Mouse (Mus musculus): ENCODE results near the gene Gpr107.

Gene Gpr107

DNA sequence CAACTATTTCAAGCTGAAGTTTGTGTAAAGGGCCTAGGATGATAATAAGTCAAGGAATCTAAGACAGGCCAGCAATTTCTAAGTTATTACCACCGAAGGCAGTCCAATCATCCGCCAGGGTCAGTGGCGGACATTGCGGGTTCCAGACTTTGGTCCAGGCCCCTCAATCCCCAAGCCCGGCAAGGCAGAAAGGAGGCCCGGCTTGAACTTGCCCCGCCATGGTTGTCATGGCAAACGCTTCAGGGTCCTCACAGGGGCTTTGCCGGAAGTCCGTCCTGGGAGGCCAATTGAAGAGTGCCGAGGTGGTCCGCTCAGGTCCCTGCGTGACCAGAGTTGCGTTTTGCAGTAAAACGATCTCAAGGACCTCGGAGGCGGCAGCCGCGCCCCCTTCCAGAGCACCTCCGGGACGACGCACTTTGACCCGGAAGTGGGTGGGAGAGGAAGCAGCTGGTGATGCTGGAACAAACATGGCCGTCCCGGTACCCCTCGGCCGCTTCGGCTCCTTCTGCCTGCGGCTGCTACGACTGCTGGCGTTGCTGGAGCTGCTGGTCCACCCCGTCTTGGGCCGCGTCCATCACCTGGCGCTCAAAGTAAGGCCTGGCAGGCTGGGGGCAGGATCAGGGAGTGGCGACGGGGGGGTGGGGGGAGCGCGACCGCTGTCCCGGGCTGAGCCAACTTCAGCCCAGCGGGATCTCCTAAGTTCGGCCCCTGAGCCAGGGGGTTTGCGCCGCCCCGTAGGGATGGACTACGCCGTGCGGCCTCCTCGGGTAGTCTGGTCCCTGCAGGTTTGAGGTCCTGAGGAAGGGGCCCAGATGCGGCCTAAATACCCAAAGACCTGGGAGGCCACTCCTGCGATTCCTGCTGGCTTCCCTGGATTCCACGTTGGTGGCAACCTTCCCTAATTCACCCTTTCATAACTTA lies at the start of gene Gpr107:
Gpr107 (plus strand) TSS at position 425 of the 921 bp plus-strand sequence.
- DNase-seq (ENCODE audit: low spot score in 2 of 2), result peak; percentile 89 to 92

DNA sequence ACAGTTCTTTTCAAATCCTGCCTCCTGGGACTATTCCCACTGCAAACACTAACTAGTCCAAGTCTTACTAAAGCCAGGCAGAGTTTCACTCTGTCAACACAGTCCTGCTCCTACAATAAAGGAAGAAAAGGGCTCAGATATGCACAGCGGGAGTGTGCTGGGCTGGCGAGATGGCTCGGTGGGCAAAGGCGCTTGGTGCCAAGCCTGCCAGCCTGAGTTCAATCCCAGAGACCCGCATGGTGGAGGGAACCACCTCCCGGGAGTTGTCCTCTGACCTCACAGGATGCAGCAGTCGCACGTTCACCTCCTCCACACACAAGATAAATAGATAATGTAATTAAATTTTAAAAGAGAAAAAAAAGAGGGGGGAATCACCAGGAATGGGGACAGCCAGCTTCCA lies 48.8 kb upstream of the Gpr107 start:
- no peak for DNase-seq (ENCODE audit: low spot score in 2 of 2)

DNA sequence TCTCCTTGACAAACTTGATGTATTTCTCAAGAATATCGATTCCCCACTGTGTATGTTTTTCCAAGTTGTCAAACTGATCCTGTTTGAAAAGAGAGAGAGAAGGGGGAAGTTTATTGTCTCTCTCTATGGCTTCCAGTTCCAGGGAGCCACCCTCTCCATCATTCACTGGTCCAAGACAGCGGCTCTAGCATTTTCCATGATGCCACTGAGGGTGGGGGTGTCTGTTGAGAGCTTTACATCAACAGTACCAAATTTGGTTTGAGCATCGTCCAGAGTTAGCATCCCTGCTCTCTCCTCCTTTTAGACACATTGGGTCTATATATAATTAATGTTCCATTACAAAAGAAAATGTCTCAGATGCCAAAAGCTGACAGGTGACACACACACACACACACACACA lies 46.8 kb upstream of the Gpr107 start:
- no peak for DNase-seq (ENCODE audit: low spot score in 2 of 2)

DNA sequence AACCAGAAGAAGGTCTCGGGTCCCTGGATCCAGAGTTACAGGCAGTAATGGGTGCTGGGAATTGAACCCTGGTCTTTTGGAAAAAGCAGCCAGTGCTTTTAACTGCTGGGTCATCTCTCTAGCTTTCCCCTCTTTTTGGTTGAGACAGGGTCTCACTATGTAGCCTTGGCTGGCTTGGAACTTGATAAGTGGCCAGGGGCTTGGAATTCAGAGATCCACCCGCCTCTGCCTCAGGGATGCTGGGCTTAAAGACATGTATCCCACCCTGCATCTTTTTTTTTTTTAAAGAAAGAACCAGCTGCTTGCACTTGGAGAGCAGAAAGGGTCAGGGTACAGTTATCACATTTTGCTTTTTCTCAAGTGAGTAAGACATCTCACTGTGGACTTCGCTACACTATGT lies 46.1 kb upstream of the Gpr107 start:
- no peak for DNase-seq (ENCODE audit: low spot score in 2 of 2)

DNA sequence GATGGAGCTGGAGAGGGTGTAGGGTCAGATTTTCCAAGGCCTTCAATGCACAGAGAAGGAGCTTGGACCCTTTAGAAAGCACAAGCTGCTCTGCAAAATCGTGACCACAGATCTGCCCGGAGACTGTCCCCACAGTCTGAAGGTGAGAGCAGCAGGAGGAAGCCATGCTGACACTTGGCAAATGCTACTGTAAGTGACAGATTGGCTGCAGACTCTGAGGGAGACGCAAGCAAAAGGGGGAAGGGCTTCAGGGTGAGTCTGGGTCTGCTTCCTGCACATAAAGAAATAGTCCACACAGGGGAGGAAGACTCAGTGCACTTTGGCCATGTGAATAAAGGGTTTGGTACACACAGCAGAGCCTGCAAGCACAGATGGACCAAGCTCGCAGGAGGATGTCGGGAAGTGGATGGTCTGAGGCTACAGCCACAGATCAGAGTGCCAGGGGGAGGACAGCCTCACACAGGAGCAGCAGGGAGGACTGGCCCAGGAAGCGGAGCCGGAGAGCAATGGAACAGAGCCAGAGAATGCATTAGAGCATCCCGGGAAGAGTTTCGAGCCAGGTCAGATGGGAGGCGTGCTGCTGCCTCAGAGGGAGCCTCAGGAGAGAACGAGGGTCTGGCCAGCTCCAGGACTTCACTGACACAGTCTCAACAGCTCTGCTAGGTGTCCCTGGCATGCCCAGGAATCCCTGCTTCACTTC lies 45.3 kb upstream of the Gpr107 start:
- peak in 1 of 2 experiments; percentile 58 for DNase-seq (ENCODE audit: low spot score in 2 of 2)

DNA sequence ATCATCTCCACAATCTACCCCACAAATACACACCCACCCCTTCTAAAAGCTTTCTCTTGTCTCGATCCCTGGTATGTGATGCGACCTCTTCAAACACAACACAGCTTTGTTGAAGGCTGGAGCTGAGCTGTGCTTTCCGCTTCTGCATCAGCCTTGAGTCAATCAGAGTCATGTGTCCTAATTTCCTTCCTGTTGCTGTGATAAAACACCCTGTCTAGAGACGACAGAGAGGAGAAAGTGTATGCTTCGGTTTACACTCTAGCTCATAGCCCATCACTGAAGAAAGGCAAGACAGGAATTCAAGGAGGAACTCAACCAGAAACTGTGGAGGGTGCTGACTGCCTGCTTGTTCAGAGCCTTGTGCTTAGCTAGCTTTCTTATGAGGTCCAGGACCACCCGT lies 43.9 kb upstream of the Gpr107 start:
- DNase-seq (ENCODE audit: low spot score in 2 of 2), result no peak

DNA sequence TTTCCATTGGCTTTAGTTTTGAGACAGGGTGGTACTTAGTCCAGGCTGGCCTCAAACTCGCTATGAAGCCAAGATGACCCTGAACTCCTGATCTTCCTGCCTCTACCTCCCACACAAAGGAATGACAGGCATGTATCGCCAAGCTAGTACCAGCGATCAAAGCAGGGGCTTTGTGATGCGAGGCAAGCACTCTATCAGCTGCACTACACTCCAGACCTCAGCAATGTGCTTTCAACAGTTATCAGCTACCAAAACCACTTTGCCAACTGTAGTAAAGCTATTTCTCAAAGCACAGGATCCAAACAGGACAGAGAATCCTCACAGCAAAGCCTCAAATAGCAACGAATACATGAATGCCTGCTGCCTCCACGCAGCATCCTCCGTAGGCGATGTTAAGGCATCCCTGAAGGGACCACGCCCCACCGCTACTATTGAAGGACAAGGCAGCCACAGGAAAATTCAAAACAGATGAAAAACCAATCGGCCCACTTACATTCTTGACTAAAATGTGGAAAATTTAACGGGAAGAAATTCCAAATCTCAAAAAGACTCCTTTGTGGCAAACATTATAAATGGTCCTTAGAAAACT lies 42.1 kb upstream of the Gpr107 start:
- DNase-seq (ENCODE audit: low spot score in 2 of 2), result no peak

DNA sequence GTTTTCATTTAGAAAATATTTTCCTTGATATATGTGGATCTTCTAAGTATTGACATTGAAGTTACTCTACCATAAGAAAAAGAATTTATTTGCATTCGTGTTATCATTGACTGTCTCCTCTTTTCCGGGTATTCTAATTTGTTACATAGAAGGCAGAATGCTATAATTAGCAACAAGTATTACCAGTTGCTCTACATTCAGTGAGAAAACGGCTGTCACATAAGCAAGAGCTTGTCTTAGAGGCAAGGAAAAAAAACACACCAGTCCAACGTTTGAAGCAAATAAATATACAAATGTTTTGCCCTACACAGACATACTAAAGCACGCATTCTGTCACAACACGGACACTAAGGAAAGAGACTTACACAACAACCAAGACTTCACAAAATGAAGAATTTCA lies 40.4 kb upstream of the Gpr107 start:
- DNase-seq (ENCODE audit: low spot score in 2 of 2), result no peak

DNA sequence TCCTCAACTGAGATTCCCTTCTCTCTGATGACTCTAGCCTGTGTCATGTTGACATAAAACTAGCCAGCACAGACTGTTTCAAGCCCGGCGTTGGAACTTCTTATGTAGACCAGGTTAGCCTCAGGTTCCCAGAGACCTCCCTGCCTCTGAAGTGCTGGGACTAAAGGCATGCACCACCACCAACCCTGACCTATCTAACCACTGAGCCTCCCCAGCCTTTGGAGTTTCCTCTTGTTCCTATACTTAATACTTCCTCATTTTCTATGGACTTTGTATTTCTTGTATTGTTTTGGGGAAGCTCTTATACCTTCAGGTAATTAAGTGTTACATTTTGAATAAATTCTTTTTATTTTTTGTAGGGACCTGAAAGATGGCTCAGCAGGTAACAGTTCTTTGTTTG lies 37.9 kb upstream of the Gpr107 start:
- no peak for DNase-seq (ENCODE audit: low spot score in 2 of 2)

DNA sequence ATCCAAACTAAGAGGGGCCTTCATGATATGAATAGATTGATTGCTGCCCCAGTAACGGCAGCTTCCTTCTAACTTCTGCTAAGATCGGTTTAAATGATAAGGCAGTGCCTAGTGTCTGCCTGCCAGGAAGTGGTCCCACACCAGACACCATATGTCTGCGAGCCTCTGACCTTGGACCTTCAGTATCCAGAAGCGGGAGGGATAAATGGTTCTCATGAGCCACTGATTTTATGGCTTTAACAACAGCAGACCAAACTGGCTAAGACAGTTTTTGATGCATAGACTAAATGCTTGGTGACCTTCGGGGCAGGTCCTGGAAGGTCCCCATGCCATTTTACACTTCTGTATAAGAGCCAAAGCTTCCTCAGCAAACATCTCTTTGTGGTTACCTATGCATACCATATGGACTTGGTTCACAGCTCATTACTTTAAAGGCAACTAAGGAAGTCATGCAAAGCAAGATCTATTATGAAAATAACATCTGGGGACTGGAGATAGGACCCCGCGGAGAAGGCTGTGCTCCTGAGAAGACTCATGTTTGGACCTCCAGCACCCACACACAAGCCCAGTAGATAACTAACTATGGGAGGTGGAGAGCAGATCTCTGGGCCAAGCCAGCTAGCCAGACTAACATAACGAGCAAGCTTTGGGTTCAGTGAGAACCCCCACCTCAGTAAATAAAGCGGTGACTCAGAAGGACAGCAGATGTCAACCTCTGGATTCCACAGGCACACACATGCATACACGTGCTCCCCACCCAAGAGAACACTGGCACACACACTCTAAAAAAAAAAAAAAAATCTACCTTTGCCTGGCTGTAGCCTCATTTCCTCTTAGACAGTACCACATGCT lies 36.8 kb upstream of the Gpr107 start:
- DNase-seq (ENCODE audit: low spot score in 2 of 2), result no peak

DNA sequence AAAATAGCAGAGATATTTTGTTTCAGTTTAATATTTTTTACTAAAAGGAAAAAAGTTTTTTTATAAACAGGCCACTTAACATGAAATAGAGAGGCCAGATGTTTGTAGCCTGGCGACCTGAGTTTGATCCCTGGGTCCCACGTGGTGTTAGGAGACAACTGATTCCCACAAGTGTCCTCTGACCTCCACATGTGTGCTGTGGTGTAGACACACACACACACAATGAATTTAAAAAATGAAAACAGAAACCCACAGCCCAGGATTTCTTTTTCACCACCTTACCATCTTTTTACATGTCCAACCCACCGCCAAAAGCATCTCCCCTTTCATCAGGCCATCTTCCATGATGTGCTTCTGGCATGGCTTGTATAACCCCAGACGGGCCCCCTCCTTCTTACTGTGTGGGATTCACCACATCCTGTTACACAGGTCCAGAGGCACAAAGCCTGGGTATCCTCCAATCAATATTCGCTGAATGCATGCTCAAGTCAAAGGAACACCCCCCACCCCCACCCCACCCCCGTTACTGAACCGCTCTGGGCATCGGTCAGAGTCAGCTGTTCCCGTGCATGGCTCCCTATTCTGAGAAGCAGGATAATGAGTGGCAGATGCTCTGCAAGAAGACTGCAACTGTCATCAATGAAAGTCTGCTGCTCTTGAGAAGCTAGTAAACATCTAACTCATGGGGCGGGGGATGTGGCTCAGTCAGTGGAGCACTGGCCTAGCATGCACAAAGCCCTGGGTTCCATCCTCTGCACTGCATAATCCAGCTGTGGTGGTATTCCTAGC lies 36.0 kb upstream of the Gpr107 start:
- DNase-seq (ENCODE audit: low spot score in 2 of 2), result no peak

DNA sequence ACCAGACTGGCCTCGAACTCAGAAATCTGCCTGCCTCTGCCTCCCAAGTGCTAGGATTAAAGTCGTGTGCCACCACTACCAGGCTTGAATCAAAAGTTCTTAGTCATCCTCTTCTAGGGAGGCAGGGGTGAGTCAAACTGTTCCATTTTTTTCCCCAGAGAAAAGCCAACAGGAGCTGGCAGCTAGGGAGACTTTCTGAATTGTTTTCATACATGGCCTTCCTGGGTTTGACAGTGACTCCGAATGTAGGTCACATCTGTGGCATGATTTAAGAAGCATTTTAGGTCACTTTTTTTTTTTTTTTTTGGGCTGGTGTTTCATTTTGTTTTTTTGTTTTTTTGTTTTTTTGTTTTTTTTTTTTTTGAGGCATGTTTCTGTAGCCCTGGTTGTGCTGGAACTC lies 33.9 kb upstream of the Gpr107 start:
- DNase-seq (ENCODE audit: low spot score in 2 of 2), result no peak

DNA sequence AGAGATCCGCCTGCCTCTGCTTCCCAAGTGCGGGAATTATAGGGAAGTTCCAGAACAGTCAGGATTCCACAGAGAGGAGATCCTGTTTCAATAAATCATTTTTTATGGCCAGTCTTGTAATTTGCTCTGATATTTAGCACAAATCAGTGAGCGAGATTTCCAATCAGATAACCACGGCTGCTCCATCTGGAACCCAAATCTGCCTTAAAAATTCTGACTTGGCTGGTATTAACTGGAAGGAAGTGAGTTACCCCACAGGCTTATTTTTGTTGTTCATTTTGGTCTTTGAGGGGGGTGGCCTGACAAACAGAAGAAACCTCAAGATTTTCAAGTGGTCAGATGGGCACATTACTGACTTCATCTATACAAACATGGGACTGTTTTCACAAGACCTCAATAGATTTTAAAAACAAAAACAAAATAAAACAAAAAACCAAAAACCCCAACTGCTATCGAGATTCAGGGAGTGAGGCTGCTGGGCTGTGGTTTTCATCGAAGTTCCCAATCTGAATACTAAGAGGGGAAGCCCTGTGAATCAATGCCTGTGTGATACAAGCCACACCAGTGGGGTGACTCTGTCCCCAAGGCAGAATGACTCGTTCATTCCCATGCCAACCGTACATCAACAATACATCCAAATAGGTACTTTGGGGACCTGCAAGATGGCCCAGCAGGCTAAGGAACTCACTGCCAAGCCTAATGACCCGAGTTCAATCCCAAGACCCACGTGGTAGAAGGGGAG lies 33.3 kb upstream of the Gpr107 start:
- no peak for DNase-seq (ENCODE audit: low spot score in 2 of 2)

DNA sequence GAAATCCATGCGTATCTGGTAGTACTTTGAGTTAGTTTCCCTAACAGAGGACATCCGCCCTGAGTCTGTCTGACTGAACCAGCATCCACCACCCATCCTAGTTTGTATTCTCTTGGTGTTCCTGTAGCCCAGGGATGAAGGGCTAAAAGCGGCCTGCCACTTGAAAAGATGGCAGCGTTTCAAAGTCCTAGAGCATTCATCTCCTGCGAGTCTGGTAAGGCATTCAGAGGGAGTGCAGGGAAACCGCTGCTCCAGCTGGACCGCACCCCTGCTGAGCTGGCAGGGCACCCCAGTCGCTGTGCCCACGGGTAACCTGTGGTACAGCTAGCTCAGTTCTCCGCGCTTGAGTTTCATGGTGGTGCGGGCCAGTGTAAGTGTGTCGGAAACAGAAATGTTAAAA lies 32.3 kb upstream of the Gpr107 start:
- peak; percentile 86 to 89 for DNase-seq (ENCODE audit: low spot score in 2 of 2)

DNA sequence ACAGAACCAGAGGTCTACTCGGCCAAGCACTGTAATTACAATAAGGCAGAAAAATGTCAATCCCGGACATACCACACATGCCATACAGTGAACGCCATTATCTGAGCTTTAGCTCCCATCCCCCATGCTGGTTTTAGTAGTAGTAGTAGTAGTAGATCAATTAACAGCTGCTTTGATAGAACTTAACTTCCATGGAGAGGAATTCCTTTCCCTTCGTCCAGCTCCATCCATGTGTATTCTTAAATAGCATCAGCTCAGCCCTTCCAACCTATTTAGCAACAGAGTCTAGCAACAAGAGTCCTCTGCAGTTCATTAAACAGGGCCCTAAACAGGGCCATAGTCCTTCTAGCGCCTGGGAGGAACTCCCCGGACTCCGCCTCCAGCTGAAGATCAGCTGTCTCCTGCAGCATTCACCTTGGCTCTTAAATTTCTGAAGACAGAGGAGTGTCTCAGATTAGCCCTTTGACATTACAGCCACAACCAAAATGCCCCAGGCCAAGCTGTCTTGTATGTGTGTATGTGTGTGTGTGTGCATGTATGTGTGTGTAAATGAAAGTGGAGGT lies 30.9 kb upstream of the Gpr107 start:
- DNase-seq (ENCODE audit: low spot score in 2 of 2), result no peak

DNA sequence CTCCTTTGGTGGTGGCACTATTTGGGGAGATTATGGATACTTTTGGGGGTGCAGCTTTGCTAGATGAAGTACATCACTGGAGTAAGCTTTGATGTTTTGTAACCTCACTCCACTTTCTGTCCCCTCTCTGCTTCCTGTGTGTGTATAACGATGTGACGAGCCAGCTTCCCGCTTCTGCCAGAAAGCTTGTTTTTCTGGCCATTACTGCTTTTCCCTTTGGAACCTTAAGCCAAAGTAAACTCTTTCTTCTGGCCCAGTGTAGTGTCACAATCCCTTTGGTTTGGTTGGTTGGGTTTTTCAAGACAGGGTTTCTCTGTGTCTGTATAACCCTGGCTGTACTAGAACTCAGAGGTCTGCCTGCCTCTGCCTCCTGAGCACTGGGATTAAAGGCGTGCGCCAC lies 29.3 kb upstream of the Gpr107 start:
- no peak for DNase-seq (ENCODE audit: low spot score in 2 of 2)

DNA sequence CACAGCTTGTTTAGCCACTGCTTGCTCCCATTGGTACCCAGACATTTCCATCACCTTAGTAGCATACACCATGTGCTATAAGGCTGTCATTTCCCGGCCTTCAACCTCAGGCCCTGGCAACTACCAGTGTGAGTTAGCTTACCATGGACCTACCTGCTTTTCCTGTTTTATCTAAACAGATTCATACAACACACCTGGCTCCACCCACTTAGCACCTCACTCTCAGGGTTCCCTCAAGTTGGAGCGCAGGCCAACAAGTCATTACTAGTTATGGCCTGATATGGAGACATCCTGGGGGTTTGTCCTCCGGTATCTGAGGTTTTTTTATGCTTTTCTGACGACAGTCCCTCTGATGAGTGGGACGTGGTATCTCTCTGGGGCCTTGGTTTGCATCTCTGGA lies 28.6 kb upstream of the Gpr107 start:
- DNase-seq (ENCODE audit: low spot score in 2 of 2), result no peak

DNA sequence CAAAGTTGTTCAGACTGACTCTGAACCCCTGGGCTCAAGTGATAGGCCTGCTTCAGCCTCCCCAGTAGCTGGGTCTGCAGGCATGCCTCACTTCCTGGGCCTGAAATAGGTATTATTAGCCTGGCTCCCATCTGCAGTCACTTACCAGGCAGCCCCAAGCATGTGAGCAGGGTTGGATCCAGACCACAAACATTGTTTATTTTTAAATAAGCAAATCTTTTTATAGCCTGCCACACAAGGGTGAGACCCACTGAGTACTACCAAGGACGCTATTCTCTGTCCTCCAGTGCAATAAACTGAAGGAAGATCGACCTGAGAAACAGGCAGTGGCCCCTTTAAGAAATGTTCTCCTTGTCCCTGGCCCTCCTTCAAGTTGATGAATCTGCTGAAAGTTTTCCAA lies 27.4 kb upstream of the Gpr107 start:
- DNase-seq (ENCODE audit: low spot score in 2 of 2), result no peak

DNA sequence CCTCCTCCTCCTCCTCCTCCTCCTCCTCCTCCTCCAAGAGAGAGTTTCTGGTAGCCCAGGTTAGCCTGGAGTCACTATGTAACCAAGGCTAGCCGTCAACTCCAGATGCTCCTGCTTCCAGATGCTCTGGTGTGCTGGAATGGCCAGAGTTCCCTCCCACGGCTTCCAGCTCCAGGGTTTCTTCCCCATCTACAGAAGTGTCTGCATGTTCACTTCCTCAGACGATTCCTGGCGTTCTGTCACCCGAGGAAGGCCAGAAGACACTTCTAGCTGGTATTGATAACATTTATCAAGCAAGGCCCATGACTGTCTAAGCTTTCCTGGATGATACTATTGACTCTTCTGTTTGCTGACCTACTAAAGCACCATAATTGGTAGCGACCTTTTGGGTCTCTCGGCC lies 27.0 kb upstream of the Gpr107 start:
- DNase-seq (ENCODE audit: low spot score in 2 of 2), result no peak

DNA sequence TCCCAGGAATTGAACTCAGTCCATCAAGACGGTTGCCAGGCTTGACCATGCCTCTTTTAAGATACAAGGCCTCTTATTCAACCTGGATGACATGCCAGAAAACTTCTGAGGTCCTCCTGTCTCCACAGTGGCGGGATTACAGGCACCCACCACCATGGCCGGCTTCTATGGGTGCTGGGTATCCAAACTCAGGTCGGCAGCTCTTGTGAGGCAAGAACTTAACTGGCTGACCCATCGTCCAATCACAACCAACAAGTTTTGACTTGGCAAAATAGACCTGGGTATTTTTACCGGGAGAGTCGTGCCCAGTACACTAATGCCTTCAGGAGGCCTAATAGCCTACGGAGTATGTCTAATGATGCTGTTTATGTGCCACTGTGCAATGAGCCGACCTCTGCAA lies 26.1 kb upstream of the Gpr107 start:
- no peak for DNase-seq (ENCODE audit: low spot score in 2 of 2)

Data from right cerebral cortex, postnatal 10 days (tissue).